Mouse (Mus musculus) lung, postnatal 0 days (tissue): ENCODE data around the gene Ephb2.

ENCODE experiments used
- CTCF ChIP-seq: IDR thresholded peaks from 2 replicates; pipeline ENCODE4 v1.5.1; 2016; ENCODE audit warnings: antibody characterized with exemption, mild to moderate bottlenecking
- EP300 ChIP-seq: IDR thresholded peaks from 2 replicates; pipeline ENCODE4 v1.6.1; 2016; ENCODE audit warnings: antibody characterized with exemption, mild to moderate bottlenecking, control low read depth

DNA sequence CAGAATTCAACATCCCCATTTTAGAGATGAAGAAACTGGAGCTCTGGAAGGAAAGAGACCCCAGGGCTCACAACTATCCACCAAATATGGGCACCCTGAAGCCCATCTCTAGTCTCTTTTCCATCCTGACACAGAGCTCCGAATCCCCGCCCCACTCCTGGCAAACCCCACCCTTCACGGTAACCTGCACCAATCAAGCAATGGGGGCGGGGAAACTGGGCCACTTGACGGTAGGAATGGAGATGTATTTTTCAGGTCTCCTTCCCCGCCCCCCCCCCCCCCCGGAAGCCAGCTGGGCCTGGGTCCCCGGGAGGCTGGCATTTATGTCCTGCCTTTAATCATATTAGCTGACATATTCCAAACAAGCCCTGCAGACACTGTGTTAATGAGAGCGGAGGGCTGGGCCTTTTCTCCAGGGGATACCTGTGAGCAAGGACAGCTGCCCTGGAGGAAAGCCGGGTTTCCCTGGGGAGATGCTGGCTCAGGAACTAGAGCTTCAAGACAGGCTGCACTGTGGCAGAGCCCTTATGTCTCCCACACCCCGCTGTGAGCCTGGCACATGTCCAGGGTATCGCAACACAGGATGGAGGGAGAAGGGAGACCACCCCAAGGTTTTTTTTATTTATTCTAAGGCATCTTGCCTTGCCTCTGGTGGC lies 32.0 kb upstream of the Ephb2 start:
- TF ChIP-seq CTCF: no peak
- TF ChIP-seq EP300: no peak
